Mouse (Mus musculus) left cerebral cortex, adult 18-20 months (tissue): Measurements from ENCODE around the gene Dlx5. TPM values are rescaled to one million over a fixed set of nuclear protein-coding genes. Genes with fewer than 3 reads are reported as not detected.

Source experiments
- DNase-seq, 2 experiments: peaks; one replicate each; pipeline ENCODE4 v3.0.0; 2021 to 2022; ENCODE audit warnings: low spot score in 2 of 2, mixed read lengths in 1 of 2
- total RNA-seq, 2 experiments: library from RNA; stranded (reverse); gene quantifications; 2 replicates each; pipeline ENCODE4 v1.2.3; 2021

The Dlx5 gene
- total RNA-seq, 2 experiments from 2014 or later = 8.5 to 8.9 TPM

DNA sequence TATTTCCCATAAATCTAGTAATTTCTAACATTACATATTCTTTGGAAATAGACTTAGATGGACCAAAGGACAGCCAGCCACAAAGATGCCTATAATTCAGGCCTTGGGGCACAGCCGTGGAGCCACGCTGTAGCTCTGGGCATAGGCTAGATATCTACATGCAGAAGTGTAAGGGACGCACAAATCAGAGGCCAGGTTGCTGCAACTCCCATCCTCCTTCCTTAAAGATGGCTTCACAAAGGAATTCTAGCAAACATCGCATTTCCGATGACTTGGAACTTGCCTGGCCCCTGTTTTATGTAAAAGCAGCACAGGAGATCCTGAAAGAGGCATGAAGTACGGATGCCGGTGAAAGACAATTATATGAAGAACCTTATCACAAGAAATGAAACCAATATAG lies 5.2 kb downstream of the Dlx5 start:
- DNase-seq = no peak

DNA sequence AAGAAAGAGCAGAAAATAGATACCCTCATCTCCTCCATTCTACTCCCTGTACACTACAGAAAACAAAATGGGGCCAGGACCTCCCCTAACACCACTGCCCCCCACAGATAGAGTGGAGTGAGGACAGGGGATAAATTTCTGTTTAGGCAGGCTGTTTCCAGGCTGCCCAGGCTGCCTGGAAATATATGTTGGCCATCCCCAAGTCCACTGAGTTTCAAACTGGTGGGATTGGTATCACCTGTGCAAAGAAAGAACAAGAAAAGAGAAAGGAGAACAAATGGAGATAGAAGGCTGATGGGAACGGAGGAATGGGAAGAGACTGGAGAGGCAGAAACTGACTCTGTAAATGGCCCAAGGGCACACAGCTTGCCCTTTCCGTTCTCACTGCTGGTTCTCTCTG lies 5.7 kb downstream of the Dlx5 start:
- no peak for DNase-seq

DNA sequence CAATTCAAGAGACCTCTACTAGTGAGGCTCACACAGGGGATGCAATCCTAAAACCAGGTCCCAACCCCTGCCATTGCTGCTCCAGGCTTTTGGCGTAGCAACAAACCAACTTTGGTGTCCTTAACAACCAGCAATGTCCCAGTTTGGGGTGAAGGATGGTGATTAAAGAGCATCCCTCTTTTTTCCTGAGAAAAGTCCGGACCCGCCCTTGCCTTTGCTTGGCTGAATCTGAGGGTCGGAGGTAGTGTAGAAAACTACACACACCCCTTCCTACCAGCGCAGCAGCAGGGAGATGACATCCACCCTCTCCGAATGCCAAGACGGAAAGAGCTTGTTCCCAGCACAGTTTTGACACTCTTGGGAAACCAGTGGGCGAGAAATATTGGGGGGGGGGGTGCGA lies 6.2 kb downstream of the Dlx5 start:
- DNase-seq = no peak

DNA sequence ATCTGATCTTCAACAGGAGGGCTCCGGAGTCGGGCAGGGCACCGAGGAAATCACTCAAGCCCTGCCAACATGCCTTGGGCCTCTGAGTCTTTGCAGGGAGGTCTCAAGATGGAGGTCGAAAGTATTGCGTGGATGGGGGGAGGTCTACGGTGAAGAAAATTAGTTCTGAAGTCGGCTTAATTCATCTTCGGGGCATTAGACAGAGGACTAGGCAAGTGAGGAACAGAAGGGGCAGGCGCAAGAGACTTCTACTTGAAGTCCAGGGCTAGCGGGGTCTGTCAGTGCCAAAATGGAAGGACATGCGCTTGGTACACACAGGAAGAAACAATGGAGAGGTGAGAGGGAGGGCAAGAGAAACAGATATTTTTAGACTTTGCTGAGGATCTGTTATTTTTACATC lies 6.7 kb downstream of the Dlx5 start:
- DNase-seq = no peak

DNA sequence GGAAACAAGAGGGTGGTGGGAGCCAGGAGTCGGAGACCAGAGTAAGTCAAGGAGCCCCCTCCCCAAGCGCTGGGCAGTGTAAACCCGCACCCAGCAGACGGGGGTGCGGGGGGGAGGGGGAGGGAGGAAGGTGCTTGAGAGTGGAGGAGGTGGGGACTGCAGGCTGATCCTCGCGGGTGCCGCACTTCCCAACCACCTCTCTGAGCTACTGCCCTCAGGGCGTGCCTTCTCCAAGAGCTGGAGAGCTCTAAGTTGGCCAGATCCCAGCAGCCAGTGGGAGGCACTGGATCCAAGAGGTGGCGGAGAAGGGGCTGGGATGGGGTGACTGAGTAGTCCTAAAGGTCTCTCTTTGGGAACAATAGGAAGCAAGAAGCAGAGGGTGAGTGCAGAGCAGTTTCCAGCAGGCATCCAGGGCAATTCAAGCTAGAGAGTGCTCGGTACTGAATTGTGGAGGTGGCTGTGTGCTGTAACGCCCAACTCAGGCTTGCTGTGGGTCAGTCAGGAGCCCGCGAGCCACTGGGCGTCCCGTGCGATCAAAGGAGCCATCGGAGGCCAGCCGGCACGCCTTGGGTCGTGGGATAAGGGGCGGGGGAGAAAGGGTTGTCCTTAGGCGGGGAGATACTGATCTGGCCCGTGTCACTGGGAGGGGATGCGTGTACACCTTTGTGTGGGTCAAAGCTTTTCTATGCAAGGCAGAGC lies 7.7 kb downstream of the Dlx5 start:
- no peak for DNase-seq

DNA sequence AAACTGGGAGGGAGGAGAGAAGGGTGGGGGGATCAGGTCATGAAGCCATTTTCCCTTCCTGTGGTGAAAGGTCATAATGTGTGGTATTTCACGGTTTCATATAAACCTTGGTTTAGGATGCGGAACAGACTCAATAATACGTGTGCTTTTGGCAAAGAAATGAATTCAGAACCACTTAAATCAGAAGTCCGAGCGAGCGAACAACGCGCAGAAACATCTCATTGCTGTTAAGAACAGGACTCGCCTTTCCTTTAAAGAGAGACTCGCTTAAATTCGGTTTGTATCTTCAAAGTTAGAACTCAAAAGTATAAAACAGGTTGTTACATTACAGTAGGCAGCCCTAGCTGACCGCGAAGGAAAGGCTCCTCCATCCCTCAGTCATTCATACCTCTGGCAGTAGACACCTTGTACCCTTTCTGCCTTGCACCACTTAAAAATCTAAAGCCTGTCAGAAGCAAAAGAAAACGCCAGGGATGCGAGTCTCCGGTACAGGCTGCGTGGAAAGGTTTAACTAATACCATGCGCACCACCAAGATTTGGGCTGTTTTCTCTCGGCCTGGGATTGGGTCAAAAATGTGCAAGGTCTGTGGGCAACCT lies 8.3 kb downstream of the Dlx5 start:
- DNase-seq = no peak

DNA sequence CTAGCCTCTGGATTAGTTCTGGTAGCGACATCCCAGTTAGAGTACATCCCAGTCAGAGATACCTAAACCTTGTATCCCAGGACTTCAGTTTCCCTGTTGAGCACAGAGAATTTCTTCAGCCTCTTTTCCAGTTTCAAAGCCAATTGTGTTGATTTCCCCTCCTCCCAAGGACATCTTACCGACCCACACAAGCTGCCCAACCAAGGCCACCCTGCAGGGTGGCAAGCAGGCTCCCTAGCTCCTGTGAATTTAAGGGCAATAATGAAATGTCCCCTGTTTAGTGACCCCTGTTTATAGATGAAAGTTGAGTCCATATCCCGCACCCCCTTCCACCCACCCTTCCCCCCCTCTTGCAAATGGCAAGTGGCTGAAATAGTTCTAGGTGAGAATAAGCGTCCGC lies 9.0 kb downstream of the Dlx5 start:
- DNase-seq = no peak

DNA sequence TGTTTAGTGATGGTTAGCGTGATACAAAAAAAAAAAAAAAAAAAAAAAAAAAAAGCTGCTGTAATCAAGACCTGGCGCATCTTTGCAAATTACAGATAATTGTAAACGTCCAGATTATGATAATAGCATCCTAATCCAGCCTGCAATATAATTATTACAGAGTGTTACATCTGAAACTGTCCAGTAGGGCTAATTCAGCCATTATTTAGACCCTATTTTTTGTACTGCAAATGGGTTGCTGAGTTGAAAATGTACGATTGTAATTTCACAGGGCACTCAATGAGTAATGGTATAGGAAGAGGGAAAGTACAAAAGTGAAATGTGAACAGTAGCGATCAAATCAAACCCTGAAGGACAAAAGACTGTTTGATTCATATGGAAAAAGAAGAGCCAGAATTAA lies 10.2 kb downstream of the Dlx5 start:
- no peak for DNase-seq

DNA sequence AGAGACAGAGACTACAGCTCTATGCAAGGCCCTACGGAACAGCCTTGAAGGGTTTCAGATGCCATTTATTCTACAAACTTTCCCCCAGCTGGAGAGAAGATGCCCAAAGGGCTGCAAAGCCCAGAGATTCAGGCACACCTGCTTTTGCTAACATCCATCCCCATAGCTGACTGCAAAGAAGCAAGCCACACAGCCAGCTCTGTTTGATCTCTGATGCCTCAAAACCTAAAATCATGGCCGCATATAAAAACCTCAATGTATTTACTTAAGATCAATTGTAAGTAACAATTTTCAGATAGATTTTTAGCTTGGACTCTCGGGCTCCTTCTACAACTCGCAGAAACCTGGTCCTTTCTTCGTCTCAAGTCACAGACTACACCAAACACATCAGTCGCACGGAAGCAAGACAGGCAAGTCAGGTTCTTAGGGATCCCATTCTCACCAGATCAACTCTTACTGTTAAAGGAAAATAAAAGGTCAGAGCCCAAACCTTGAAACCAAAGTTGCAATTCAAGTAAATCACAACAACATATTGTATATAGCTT lies 10.9 kb downstream of the Dlx5 start:
- DNase-seq = no peak

DNA sequence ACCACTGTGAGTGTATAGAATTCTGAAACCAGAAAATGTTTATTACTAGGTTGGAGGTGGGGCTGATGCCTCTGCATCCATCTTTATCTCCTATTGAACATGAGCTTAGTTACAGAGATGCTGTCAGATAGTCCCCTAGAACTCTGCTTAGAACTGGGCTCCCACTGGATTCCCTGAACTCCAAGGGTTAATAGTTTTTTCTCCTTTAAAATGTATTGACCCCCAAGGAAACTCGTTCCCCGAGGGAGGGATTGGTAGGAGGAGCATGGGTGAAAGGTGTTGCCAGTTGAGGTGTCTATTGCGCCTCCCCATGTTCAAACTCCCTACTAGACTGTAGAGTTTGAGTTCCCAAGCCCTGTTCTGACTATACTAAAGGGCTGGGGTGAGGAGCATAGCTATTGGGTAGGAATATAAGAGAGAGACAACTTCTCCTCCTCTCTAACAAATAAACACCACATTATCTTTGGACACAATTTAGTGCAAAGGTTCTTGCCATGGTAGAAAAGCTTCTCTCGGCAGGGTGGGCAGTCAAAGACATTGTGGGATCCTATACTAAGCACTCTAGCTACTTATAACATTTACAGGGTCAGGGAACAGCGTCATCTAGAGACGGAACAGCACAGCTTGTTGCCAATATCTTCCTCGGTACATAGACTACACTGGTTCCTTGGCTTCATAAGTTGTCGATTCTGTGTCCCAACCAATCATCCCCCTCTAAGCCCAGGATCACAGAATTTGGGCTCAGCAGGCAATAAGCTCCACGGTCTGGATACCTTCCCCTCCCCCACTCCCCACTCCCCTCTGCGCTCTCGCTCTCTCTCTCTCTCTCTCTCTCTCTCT lies 11.7 kb downstream of the Dlx5 start:
- no peak for DNase-seq

DNA sequence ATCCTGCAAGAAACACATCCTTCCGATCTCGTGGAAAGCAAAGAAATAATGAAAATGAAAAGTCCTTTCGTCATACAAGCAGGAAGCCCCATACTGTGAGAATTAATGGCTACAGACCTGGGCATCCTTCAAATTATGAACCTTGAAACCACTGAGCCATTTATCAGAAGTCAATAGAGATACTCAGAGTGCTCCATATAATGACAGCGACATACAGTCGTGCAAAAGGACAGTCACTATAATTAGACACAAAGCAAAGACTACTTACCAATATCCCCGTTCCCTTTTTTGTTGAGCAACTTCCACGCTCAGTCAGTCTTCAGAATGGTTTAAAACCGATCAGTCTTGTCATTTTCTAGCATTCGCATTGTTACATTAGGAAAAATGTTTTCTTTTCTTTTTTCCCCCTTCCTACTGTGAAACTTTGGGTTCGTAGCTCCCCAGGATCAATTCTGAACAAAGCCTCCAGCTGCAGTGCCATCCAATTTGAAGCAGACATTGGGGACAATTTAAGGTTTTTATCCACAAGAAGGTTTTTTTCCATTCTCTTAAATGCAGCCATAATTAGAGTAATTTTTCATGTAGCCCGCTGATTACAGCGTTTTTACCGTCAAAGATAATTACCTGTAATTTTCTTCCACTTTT lies 12.7 kb downstream of the Dlx5 start:
- DNase-seq = no peak

DNA sequence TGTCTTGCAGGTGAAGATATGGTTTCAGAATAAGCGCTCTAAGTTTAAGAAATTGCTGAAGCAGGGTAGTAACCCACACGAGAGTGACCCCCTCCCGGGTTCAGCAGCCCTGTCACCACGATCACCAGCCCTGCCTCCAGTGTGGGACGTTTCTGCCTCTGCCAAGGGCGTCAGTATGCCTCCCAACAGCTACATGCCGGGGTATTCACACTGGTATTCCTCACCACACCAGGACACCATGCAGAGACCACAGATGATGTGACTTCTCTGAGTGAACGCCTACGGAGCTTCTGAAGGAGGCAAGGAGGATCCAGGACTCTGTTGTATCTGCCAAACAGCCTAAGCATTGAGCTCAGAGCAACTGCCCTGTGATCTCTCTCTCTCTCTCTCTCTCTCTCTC lies 14.9 kb downstream of the Dlx5 start:
- DNase-seq = no peak

DNA sequence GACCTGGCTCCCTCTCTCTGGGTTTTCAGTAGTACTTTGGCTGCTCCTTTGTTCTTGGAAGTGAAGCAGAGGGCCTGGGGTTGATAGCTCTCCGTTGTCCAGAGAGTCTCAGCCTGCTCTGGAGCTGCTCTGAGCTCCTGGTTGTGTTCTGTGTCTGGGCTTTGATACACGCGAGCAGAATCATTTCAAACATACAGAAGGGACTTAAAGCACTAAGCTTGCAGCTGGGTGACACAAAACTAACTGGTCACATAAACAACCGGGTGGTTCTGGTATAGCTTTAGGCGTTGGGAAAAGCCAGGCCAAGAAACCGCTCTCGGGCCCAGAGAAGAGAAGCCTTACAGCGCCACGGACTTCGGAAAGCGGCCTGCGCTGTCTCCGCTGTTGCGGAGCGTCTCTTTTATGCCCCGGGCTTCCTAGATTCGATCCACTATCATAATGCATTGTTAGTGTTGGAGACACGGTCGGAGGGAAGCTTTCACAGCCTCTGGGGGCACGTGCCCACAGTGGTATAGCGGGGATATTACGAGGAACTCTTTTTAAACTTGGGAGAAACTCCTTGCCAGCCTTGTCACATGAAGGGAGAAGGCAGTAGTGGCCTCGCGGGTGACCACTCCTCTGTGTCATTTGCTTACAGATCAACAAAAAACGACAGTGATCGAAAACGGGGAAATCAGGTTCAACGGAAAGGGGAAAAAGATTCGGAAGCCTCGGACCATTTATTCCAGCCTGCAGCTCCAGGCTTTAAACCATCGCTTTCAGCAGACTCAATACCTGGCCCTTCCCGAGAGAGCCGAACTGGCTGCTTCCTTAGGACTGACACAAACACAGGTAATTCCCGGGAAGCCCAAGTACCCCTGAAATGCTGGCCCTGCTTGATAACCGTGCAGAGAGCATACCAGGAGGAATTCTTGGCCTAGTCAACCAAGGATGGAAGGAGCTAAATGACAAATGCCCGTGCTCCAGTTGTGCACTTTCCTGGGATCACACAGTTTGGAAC lies 17.1 kb downstream of the Dlx5 start:
- no peak for DNase-seq

DNA sequence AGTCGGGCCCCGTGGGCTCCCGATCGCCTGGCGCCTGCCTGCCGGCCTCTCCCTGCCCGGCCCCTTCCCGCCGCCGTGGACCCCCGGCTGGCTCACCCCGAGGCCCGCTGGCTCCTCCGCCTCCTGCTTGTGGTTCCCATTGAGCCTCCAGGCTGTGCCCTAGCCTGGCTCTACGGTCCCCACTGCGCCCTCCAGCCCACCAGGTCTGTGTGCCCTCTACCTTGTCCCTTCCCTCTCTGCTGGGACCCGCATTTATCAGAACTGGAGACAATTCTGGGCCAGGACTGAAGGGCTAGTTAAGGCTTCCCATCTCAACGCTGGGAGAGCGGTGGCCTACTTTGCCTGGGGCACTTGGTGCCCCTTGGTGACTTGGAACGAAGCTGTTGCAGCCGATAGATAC lies 17.9 kb downstream of the Dlx5 start:
- no peak for DNase-seq

DNA sequence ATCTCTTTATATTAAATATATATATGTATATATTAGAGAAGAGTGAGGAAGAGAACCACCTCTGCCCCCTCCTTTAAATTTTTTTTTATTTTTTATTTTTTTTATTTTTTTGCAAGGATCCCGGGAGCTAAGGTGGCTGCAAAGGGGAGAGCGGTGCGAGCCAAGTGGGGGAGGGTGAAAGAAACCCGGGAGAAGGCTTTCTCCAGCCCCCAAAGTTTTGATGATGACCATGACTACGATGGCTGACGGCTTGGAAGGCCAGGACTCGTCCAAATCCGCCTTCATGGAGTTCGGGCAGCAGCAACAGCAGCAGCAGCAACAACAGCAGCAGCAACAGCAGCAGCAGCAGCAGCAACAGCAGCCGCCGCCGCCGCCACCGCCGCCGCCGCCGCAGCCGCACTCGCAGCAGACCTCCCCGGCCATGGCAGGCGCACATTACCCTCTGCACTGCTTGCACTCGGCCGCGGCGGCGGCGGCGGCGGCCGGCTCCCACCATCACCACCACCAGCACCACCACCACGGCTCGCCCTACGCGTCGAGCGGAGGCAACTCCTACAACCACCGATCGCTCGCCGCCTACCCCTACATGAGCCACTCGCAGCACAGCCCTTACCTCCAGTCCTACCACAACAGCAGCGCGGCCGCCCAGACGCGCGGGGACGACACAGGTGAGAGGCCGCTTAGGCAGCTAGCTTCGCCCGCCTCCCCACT lies 18.6 kb downstream of the Dlx5 start, which contains the start of gene Dlx6:
Gene Dlx6 (plus strand): TSS at position 175 of the 711 bp plus-strand sequence.
- no peak for DNase-seq

DNA sequence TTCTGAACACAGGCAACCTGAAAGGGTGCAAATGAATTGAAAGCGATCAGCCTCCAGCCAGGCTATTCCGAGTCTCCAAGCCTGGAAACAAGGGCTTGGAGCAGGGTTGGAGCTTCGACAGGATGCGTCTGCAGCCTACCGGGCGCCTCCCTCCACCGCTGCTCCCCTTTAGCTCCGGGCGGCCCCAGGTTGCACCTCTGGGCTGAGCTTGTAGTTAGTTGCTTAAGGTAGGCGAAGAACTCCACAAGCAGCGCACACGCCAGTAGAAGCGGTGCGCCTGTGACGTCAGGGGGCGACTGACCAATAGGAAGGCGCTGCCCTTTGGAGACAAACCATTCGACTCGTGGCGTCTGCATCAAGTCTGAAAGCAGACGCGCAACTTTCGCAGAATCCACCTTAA lies 19.3 kb downstream of the Dlx5 start:
- peak in 1 of 2 experiments; percentile 54 for DNase-seq

DNA sequence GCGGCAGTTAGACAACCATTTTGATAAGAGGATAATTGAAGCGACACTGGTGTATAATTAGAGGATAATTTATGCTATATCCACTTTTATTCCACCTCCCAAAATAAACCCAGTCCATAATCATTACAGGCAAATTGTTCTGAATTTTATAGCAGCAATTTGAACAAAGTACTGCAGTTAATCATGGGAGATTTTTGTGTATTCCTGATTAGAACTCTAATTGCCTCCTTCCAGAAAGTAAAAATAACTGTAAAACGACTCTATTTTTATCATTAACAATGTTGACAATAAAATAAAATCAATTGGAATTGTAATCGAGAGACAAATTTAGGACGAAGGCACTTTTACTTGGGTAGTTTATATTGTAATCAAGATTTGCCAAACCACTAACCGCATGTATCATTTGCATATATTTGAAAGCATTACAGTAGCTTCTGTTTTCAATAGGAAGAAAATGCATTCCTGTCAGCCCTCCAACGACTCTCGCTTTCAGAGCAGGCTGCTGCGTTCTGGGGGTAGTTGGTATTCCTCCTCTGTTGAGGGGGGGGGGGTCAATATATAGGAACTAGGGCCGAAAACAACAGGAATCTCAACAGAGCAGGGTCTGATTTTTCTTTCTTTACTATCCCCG lies 20.0 kb downstream of the Dlx5 start:
- DNase-seq = no peak

DNA sequence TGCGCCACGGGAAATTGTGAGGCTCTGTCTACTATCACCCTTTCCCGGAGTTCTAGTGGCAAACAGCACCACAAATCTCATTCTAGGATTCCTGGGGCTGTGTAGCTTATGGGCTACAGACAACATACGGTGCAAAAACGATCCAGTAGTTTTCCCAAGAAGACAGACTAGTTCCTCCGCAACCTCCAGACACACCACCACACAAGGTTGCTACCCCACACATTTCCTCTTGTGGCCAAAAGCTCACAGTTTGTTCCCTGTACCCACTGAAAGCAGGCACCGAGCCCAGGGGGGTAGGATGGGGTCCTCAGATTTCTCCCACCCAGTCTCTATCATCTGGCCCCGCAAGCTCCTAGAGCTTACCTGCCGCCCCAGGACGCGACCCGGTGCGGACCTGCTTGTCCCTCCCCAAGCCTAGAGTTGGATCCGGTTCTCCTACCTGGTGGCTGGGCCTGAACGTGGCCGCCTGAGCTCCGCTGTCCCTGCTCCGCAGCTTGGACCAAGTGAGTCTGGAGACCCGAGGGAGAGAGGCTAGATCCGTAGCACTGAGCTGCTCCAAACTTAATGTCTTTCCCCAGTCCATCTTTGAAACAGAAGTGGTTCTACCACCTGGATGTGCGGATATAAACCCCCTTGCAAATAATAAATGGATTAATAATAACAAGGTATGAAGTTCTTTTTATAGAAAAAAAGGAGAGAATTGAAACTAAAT lies 20.6 kb downstream of the Dlx5 start:
- DNase-seq = no peak
